Mouse (Mus musculus) megakaryocyte progenitor cell, adult 5-6 weeks (primary cell): ENCODE data around the gene Cog4. TPM values are rescaled to one million over a fixed set of nuclear protein-coding genes. Genes with fewer than 3 reads are reported as not detected.
A peak's percentile ranks its signal among the peaks of the same experiment; 100 is the strongest.
"Not testable (repeated sequence)": the region's sequence is repeated elsewhere in the genome, so short reads cannot be mapped to it uniquely, and the experiment has no call there.

Source experiments
- ATAC-seq: replicated peaks from 2 replicates; pipeline ENCODE4 v1.8.0; 2016; ENCODE audit warnings: mild to moderate bottlenecking, moderate TSS enrichment, inconsistent platforms; ENCODE audit not compliant: poor library complexity
- total RNA-seq, 2 experiments: library from RNA; stranded (forward) in 1 of 2; stranded (reverse) in 1 of 2; fragments of 157-497, 149-512 nt in 1 of 2; fragments of 200-1000 nt in 1 of 2; gene quantifications; 2 replicates each; pipeline versions ENCODE4 v1.2.3 to v1.2.4; 2015 to 2017

Cog4 gene
- total RNA-seq, 2 experiments from 2014 or later = 10.7 to 30.7 TPM

GRCm38 (mm10) chr8:110920032-110920772 is 73.8 kb downstream of the Cog4 start:
- ATAC-seq = no peak

GRCm38 (mm10) chr8:110920773-110921277 is 74.4 kb downstream of the Cog4 start:
- ATAC-seq = no peak

GRCm38 (mm10) chr8:110921492-110922230 is 75.3 kb downstream of the Cog4 start:
- ATAC-seq = peak; percentile 62

- no peak for ATAC-seq
Observed at GRCm38 (mm10) chr8:110925691-110926140, 79.3 kb downstream of the Cog4 start.

- no peak for ATAC-seq
Observed at GRCm38 (mm10) chr8:110926690-110927089, 80.3 kb downstream of the Cog4 start.

- no peak for ATAC-seq
Observed at GRCm38 (mm10) chr8:110928435-110928834, 82.0 kb downstream of the Cog4 start.

- peak; percentile 72 for ATAC-seq
Observed at GRCm38 (mm10) chr8:110929066-110929465, 82.7 kb downstream of the Cog4 start.

GRCm38 (mm10) chr8:110929672-110930071 is 83.3 kb downstream of the Cog4 start:
- not testable (repeated sequence) for ATAC-seq

GRCm38 (mm10) chr8:110931176-110931939 is 85.0 kb downstream of the Cog4 start:
- peak; percentile 74 for ATAC-seq

Other genes starting within 250 kb of the Cog4 start
- 33.2 and 38.1 TPM in 2 replicates for gene Vac14, start 228.0 kb upstream of the Cog4 start, total RNA-seq (2015)
- 24.9 and 26.2 TPM in 2 replicates for gene Vac14, start 228.0 kb upstream of the Cog4 start, total RNA-seq (2017)
- 0.27 TPM in 1 of 2 replicates, not detected in the other for gene Mtss1l, start 125.1 kb upstream of the Cog4 start, total RNA-seq (2015)
- 1.7 TPM in 1 of 2 replicates, not detected in the other for gene Mtss1l, start 125.1 kb upstream of the Cog4 start, total RNA-seq (2017)
- gene Il34, start 40.7 kb upstream of the Cog4 start, total RNA-seq (2015) = not detected in 2 replicates
- not detected in 2 replicates for gene Il34, start 40.7 kb upstream of the Cog4 start, total RNA-seq (2017)
- 123 and 140 TPM in 2 replicates for gene Sf3b3, start 187 bp downstream of the Cog4 start, total RNA-seq (2015)
- gene Sf3b3, start 187 bp downstream of the Cog4 start, total RNA-seq (2017) = 162 and 197 TPM in 2 replicates
- 2.6 and 3.0 TPM in 2 replicates for gene Fuk, start 55.9 kb downstream of the Cog4 start, total RNA-seq (2015)
- gene Fuk, start 55.9 kb downstream of the Cog4 start, total RNA-seq (2017) = 3.0 and 6.0 TPM in 2 replicates
- 5.8 and 6.5 TPM in 2 replicates for gene St3gal2, start 73.3 kb downstream of the Cog4 start, total RNA-seq (2015)
- gene St3gal2, start 73.3 kb downstream of the Cog4 start, total RNA-seq (2017) = 4.3 and 6.9 TPM in 2 replicates
- 75.2 and 76.8 TPM in 2 replicates for gene Ddx19a, start 151.2 kb downstream of the Cog4 start, total RNA-seq (2015)
- gene Ddx19a, start 151.2 kb downstream of the Cog4 start, total RNA-seq (2017) = 37.4 and 48.8 TPM in 2 replicates
- gene Ddx19b, start 185.2 kb downstream of the Cog4 start, total RNA-seq (2015) = 5.8 and 7.0 TPM in 2 replicates
- gene Ddx19b, start 185.2 kb downstream of the Cog4 start, total RNA-seq (2017) = 14.0 and 14.9 TPM in 2 replicates
- gene Aars, start 186.5 kb downstream of the Cog4 start, total RNA-seq (2015) = 12.8 and 15.5 TPM in 2 replicates
- gene Aars, start 186.5 kb downstream of the Cog4 start, total RNA-seq (2017) = 38.3 and 47.6 TPM in 2 replicates
- gene Exosc6, start 209.7 kb downstream of the Cog4 start, total RNA-seq (2015) = 21.2 and 23.0 TPM in 2 replicates
- 33.2 and 37.7 TPM in 2 replicates for gene Exosc6, start 209.7 kb downstream of the Cog4 start, total RNA-seq (2017)
- not detected in 2 replicates for gene Clec18a, start 245.8 kb downstream of the Cog4 start, total RNA-seq (2015)
- gene Clec18a, start 245.8 kb downstream of the Cog4 start, total RNA-seq (2017) = not detected in 2 replicates
- 9.7 and 10.7 TPM in 2 replicates for gene Pdpr, start 248.0 kb downstream of the Cog4 start, total RNA-seq (2015)
- gene Pdpr, start 248.0 kb downstream of the Cog4 start, total RNA-seq (2017) = 15.0 and 22.2 TPM in 2 replicates